Mouse (Mus musculus) megakaryocyte, embryonic 14.5 days (primary cell): ENCODE data around the gene Zscan26.

Experiments used
- FLI1 ChIP-seq: IDR thresholded peaks from 2 replicates; pipeline ENCODE4 v1.6.1; 2012; ENCODE audit warnings: low read length, inconsistent platforms, mixed read lengths
- GATA1 ChIP-seq: IDR thresholded peaks from 3 replicates; pipeline ENCODE4 v1.6.1; 2012; ENCODE audit warnings: mixed read lengths, low read length, inconsistent platforms, borderline replicate concordance

- TF ChIP-seq GATA1 (no peak), FLI1 (no peak)
Observed at GRCm38 (mm10) chr13:21472427-21472826, 18.9 kb upstream of the Zscan26 start.
